Mouse (Mus musculus): ENCODE data around the gene H2afj. TPM values are rescaled to one million over a fixed set of nuclear protein-coding genes. Genes with fewer than 3 reads are reported as not detected.

Gene H2afj
- polyA plus RNA-seq (2016; fragmentation: Nextera tagmentation; extraction: Ambion mirVana): 114 and 117 TPM in 2 replicates

DNA sequence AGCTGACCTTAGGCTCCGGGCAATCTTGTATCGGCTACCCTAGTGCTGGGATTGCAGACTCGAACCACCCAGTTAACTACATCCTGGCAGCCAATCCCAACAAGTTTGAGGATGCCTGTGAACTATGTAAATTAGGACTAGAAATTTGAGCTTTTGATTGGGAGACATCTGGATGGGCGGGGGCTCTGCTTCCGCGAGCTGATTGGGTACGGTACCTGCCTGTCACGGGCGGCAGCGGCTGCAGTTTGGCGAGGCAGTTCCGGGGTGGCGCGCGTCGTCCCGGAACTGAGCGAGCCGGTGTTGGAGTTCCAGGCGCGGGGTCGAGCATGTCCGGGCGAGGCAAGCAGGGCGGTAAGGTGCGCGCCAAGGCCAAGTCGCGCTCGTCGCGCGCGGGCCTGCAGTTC lies at the start of gene H2afj:
H2afj (plus strand) TSS at position 231 of the 404 bp plus-strand sequence.
- Histone ChIP-seq H3K9me3 (no peaks in the 10 kb centered on the region), H3K27me3 (0 out of 2 replicates have a peak, but pooled peaks cover 3% of the 10 kb centered on the region), H3K4me1 (peaks cover 29% of the 10 kb centered on the region), H3K4me3 (peak within 1 kb of the TSS; percentile 92), H3K9ac (replicated peaks) (peak within 1 kb of the TSS; percentile 73), H3K36me3 (peaks cover 11% of the 10 kb centered on the region), H3K27ac (replicated peaks) (peak within 1 kb of the TSS; percentile 70), H3K4me2 (replicated peaks) (peak within 1 kb of the TSS; percentile 98)
- WGBS: under 1% methylated on average over 34 of the region's 34 CpGs
- peak; percentile 85 for ATAC-seq (ENCODE audit: low FRiP score, low read depth)

DNA sequence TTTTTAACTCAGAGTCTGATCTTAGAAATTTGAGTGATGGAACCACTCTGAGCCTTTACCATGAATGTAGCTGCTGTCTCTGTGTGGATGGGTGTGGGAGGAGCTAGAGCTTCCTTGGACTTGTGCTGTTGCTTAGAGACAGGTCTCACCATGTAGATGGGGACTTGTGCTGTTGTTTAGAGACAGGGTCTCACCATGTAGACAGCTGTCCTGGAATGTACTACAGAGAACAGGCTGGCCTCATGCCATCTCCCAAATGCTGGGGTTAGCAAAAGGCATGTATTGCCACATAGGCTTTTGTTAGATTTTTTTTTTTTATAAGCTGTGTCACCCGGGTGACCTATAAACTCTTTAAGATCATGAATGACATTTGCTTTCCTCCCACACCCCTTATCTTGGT lies 44.1 kb upstream of the H2afj start:
- Histone ChIP-seq H3K4me1 (no peaks in the 10 kb centered on the region), H3K27ac (replicated peaks) (no peak overlapping the region), H3K4me3 (no peak overlapping the region), H3K36me3 (no peaks in the 10 kb centered on the region), H3K9ac (replicated peaks) (no peak overlapping the region), H3K4me2 (replicated peaks) (no peak overlapping the region), H3K27me3 (no peaks in the 10 kb centered on the region), H3K9me3 (no peaks in the 10 kb centered on the region)
- no peak for ATAC-seq (ENCODE audit: low FRiP score, low read depth)
- 78% methylated on average over 1 of the region's 1 CpGs for WGBS

DNA sequence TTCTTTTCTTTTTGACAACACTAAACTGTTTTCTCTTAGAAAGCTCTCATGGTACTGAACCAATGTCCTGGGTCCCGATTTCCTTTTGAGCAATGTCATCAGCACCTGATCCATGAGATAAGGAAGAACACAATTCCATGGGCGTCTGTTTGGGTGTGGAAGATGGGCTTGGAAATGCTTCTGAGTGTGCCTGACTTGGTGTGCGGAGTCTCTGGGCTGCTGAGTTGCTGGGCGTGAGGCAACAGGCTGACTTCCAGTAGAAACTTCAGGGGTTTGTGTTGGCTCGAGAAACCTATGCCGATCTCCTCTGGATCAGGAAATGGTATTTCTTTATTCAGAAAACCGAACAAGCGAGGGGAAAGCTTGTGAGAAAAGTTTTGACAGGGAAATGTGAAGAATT lies 38.9 kb upstream of the H2afj start:
- Histone ChIP-seq H3K9me3 (no peaks in the 10 kb centered on the region), H3K27ac (replicated peaks) (no peak overlapping the region)
- 88% methylated on average over 8 of the region's 8 CpGs for WGBS

DNA sequence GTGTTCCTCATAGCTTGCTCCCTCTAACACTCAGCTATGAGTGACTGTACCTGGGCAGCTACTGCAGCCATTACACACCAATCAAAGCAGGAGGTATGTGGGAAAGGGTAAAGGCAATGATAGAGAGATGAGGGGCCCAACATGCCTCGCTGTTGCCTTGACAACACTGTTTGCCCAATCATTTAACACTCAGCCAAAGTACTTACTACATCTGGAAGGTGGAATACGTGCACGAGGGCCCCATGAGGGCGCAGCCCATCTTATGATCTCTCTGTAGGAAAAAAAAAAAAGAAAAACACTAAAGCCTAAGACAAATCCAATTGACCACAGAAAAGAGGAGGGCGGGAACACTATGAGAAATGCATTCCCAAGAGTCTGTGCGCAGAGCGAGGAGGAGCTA lies 38.2 kb upstream of the H2afj start:
- Histone ChIP-seq H3K4me3 (no peak overlapping the region), H3K4me2 (replicated peaks) (no peak overlapping the region), H3K36me3 (no peaks in the 10 kb centered on the region), H3K9ac (replicated peaks) (no peak overlapping the region), H3K27me3 (no peaks in the 10 kb centered on the region), H3K9me3 (no peaks in the 10 kb centered on the region), H3K4me1 (no peaks in the 10 kb centered on the region), H3K27ac (replicated peaks) (no peak overlapping the region)
- ATAC-seq (ENCODE audit: low FRiP score, low read depth): no peak
- WGBS: 75% methylated on average over 7 of the region's 7 CpGs

More for the DNA sequence above, 38.9 kb upstream of the H2afj start:
- H3K27me3 ChIP-seq: no peaks in the 10 kb centered on the region
- ATAC-seq (ENCODE audit: low FRiP score, low read depth): no peak
- H3K9ac ChIP-seq (replicated peaks): no peak overlapping the region
- H3K4me2 ChIP-seq (replicated peaks): no peak overlapping the region
- no peaks in the 10 kb centered on the region for H3K4me1 ChIP-seq
- no peak overlapping the region for H3K4me3 ChIP-seq
- H3K36me3 ChIP-seq: no peaks in the 10 kb centered on the region

DNA sequence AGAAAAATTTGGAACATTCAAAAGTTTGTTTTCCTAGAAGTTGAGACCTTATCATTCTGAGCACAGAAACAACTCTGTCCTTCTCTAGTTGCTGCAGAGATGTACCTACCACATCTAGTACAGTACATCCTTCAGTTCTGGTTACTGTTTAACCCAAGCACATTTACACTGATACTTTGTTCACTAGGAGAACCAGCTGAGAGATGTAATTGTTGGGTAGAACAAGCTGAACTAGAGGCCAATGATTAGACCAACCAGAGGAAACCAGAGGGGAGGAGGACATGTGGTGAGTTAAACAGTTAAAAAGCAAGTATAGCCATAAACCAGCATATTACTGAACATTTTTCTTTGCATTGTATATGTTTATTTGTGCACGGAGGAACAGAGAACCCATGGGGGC lies 31.7 kb upstream of the H2afj start:
- no peak for ATAC-seq (ENCODE audit: low FRiP score, low read depth)
- Histone ChIP-seq H3K9ac (replicated peaks) (no peak overlapping the region), H3K36me3 (no peaks in the 10 kb centered on the region), H3K27me3 (no peaks in the 10 kb centered on the region), H3K4me1 (no peaks in the 10 kb centered on the region), H3K9me3 (no peaks in the 10 kb centered on the region), H3K4me3 (no peak overlapping the region), H3K4me2 (replicated peaks) (no peak overlapping the region), H3K27ac (replicated peaks) (no peak overlapping the region)
- WGBS: 94% methylated on average over 1 of the region's 1 CpGs

DNA sequence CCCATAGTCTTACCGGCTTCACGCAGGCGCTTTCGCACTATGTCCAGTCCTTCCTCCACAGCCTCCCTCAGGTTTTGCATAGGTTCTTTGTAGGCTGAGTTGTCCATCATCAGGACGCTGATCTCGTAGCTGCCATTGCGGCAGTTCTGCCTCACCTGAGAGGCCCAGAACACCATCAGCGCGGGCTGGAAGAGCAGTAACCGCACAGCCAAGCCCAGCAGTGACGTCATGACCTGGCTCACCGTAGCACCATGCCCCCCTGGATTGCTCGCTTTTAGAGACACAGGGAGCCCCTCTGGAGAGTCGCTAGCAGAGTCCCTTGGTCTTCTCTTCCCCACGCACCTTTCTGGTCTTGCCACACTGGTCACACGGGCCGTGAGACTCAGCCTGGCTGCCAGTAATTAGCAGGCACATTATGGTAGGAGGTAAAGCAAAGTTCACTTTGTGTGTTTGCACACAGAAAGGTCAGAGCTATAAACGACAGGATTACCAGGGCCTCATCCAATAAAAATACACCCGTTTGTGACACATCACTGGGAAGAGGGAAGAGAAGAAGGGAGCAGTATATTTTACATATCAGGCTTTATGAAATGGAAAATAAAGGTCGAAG lies 26.6 kb upstream of the H2afj start, which contains the start of gene Gucy2c:
Gucy2c (minus strand) TSS at position 389 of the 610 bp plus-strand sequence.
- Histone ChIP-seq H3K36me3 (no peaks in the 10 kb centered on the region), H3K9me3 (no peaks in the 10 kb centered on the region), H3K27ac (replicated peaks) (no peak within 1 kb of the TSS), H3K4me1 (no peaks in the 10 kb centered on the region), H3K27me3 (no peaks in the 10 kb centered on the region), H3K9ac (replicated peaks) (no peak within 1 kb of the TSS), H3K4me2 (replicated peaks) (no peak within 1 kb of the TSS), H3K4me3 (no peak within 1 kb of the TSS)
- no peak for ATAC-seq (ENCODE audit: low FRiP score, low read depth)
- WGBS: 83% methylated on average over 20 of the region's 20 CpGs

DNA sequence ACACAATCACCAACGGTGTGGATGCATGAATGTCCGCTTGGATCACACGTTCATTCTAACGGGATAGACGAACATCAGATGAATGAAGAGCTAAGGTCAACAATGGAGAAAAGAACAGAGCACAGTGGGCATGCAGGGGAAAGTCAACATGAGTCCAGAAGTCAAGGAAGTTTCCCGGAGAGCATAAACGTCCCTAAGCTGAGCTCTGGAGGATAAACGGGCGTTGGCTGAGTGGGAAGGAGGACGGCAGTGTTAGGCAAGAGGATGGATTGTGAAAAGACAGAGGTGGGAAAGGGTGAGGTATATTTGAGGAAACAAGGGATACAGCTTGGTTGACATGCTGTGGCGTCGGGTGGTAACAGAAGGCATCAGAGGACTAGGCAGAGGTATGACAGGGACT lies 25.9 kb upstream of the H2afj start:
- ATAC-seq (ENCODE audit: low FRiP score, low read depth): no peak
- no peaks in the 10 kb centered on the region for H3K4me1 ChIP-seq

DNA sequence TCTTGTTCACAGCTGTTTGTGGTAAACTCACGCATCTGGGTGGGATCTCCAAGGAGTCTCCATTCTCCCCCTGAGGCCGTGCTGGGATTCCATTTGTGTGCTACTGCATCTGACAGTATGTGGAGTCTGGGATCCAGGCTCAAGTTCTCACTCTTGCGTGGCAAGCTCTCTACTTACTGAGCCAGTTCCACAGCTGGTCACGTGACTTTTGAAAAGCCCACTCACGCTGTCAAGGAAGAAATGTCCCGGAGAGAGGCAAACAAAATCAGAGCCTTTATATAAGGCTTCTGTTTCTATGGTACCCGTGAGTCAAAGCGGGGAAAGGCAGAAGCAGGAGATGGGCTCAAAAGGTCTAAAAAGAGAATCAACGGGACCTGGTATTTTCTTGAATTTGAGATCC lies 25.3 kb upstream of the H2afj start:
- no peak for ATAC-seq (ENCODE audit: low FRiP score, low read depth)
- Histone ChIP-seq H3K9me3 (no peaks in the 10 kb centered on the region), H3K4me3 (no peak overlapping the region), H3K27me3 (no peaks in the 10 kb centered on the region), H3K9ac (replicated peaks) (no peak overlapping the region), H3K27ac (replicated peaks) (no peak overlapping the region), H3K36me3 (no peaks in the 10 kb centered on the region), H3K4me2 (replicated peaks) (no peak overlapping the region), H3K4me1 (no peaks in the 10 kb centered on the region)
- WGBS: 79% methylated on average over 9 of the region's 9 CpGs

More for the DNA sequence above, 25.9 kb upstream of the H2afj start:
- H3K4me2 ChIP-seq (replicated peaks): no peak overlapping the region
- no peak overlapping the region for H3K4me3 ChIP-seq
- H3K27me3 ChIP-seq: no peaks in the 10 kb centered on the region
- H3K27ac ChIP-seq (replicated peaks): no peak overlapping the region
- 83% methylated on average over 12 of the region's 12 CpGs for WGBS
- no peaks in the 10 kb centered on the region for H3K9me3 ChIP-seq
- no peak overlapping the region for H3K9ac ChIP-seq (replicated peaks)
- H3K36me3 ChIP-seq: no peaks in the 10 kb centered on the region

DNA sequence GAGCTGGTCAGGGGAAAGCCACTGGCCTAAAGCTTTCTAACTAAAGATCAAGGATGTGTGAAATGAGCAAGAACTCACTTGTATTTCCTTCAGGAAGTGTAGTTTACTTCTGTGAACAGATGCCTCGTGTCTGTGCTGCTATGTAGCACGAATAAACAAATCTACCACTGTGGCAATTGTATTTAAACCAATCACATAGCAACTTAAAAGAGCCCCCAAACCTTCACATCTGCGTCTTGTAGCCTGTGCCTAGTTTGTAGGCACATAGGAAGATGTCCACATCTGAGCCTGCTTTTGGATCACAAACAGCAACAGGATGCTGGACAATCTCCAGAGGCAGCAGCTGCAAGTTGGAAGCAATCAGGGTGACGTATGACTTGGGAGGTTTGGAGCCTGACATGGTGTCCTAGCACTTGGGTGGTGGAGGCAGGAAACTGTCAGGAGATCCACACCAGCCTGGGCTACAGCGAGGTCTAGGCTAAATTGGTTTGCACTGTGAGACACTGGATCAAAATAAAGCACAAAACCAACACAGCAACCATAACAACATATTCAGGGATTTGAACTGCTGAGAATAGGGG lies 18.6 kb upstream of the H2afj start:
- Histone ChIP-seq H3K4me2 (replicated peaks) (no peak overlapping the region), H3K9ac (replicated peaks) (no peak overlapping the region), H3K27me3 (no peaks in the 10 kb centered on the region), H3K27ac (replicated peaks) (no peak overlapping the region), H3K36me3 (no peaks in the 10 kb centered on the region), H3K9me3 (no peaks in the 10 kb centered on the region), H3K4me3 (no peak overlapping the region), H3K4me1 (peaks cover 11% of the 10 kb centered on the region)
- no peak for ATAC-seq (ENCODE audit: low FRiP score, low read depth)
- 85% methylated on average over 5 of the region's 5 CpGs for WGBS

DNA sequence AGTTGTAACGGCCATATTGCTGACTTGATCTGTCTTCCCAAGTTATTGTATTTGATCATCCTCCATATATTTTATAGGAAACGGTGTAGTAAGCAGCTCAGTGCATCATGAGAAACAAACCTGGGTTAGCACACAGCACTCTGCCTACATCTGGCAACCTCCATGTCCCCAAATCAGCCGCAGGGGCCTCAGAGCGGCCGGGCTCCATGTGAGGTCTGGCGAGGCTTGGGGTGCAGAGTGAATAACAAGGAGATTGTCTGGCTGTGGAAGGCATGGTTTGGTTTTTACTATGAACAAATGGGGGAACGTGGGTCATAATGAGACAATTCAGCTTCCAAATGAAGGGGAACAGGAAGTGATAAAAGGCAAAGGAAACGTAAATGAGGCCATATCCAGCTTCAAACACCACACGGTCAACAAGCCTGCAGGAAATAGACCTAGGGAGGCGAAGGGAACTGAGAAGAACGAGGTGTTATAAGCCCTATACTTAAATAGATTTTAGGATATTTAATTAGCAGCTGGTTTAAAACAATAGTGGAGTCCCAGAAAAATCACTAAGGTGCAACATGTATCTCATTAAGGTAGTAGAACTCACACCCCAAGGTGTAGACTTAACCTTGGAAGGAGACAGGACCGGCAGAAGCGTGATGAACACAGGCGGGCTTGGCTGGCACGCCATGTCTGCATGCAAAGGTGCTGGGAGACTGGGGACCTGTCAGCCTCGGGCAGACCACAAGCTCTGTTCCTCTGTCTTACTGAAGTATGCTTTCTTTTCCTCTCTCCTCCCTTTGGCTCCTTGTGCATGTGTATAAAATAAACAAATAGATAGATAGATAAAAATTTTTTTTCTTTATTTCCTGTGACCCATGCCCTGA lies 14.9 kb upstream of the H2afj start:
- H3K9ac ChIP-seq (replicated peaks): 0 out of 2 replicates have a peak overlapping the region, but pooled peaks have one; percentile 41
- H3K27me3 ChIP-seq: no peaks in the 10 kb centered on the region
- ATAC-seq (ENCODE audit: low FRiP score, low read depth): no peak
- H3K4me2 ChIP-seq (replicated peaks): peak overlapping the region; percentile 57
- no peaks in the 10 kb centered on the region for H3K36me3 ChIP-seq
- H3K9me3 ChIP-seq: no peaks in the 10 kb centered on the region
- 32% methylated on average over 16 of the region's 16 CpGs for WGBS
- no peak overlapping the region for H3K27ac ChIP-seq (replicated peaks)
- H3K4me1 ChIP-seq: peaks cover 11% of the 10 kb centered on the region
- H3K4me3 ChIP-seq: peak overlapping the region; percentile 37

DNA sequence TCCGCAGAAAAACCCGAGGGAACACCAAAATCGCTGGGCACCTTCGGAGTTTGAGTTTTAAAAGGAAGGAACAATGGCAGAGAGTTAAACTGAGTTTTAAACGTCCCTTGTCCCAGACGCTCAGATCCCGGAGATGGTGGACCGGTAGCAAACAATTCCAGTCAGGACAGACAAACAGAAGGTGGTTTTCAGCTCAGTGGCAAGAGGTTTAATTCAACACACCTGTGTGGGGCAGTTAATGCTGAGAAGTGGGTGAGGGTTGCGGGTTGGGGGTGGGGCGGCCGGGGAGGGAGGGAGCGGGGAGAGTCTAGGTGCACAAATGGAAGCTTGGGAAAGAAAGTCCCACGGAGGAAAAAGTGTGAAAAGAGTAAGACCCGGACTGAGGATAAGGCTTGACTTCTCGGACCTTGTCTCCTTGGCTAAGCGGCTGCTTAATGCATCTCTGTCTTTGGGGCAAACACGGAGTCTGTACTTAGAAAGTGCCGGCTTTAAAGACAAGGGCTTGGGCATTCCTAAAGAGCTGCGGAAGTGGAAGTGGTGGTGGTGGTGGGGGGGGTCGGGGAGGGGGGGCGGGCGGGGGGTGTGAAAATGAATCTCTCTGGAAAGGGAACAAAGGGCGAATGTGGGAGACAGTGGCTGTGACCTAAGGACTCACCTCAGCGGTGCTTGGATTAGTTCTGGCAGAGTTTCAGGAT lies 14.1 kb upstream of the H2afj start:
- Histone ChIP-seq H3K9me3 (no peaks in the 10 kb centered on the region), H3K4me1 (peaks cover 11% of the 10 kb centered on the region), H3K4me2 (replicated peaks) (peak overlapping the region; percentile 57), H3K27me3 (no peaks in the 10 kb centered on the region), H3K27ac (replicated peaks) (no peak overlapping the region), H3K9ac (replicated peaks) (peak overlapping the region; percentile 41), H3K36me3 (no peaks in the 10 kb centered on the region), H3K4me3 (peak overlapping the region; percentile 37)
- ATAC-seq (ENCODE audit: low FRiP score, low read depth): peak; percentile 31; the same call in 1 of the 2 replicates
- under 1% methylated on average over 23 of the region's 24 CpGs for WGBS

Data from midbrain, embryonic 12.5 days (tissue).